Mouse (Mus musculus): Measurements from ENCODE around the gene Kcnk15.

Kcnk15 gene

GRCm38 (mm10) chr2:163875484-163875883 lies 22.0 kb downstream of the Kcnk15 start:
- CTCF ChIA-PET, result no interaction called here

DNA sequence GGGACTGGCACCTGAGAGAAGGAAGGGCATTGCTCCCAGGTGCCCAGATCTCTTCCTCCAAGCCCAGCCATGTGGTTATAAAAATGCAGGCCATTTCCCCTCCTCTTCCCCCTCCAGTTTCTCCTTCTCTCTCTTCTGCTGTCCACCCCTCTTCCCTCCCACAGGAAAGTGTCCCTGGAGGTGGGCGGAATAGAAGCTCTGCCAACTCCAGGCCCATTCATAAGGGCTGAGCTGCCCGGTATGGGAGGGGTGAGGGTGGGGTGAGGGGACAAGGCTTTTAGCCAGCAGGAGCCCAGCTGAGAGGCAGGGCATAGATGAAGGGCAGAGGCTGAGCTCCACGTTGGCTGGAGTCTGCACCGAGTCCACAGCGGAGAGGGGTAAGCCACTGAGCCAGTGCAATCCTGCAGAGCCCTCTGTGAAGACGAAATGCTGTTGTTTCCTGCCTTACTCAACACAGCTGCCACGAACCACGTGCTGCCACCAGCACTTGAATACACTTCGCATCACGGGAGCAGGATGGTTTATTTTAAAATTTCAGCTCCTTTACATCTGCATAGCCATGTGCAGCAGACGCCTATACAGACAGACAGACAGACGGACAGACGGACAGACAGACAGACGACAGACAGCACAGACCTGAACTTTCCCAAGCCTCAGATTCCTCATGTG lies 23.5 kb downstream of the Kcnk15 start:
- CTCF ChIA-PET, result no interaction called here

- CTCF ChIA-PET, result no interaction called here
Measured at GRCm38 (mm10) chr2:163880891-163881290, 27.4 kb downstream of the Kcnk15 start.

GRCm38 (mm10) chr2:163882859-163883652 lies 29.6 kb downstream of the Kcnk15 start:
- CTCF ChIA-PET, result no interaction called here

DNA sequence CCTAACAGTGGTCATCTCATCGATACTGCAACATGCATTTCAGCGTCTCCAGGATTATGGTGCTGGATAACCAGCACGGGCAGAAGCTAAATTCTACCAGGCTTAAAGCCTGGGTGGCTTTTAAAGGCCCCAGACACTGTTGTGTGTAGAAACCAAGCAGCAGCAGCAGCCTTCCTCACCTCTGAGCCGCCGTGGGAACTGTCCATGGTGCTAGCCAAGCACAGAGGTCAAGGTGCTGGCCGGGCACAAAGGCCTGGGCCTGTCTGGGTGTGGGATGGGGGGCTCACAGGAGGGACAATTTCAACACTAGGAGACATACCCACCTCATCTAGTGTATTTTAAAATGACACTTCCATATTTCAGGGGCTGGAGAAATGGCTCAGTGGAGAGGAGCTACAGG lies 36.0 kb downstream of the Kcnk15 start:
- CTCF ChIA-PET, result no interaction called here

DNA sequence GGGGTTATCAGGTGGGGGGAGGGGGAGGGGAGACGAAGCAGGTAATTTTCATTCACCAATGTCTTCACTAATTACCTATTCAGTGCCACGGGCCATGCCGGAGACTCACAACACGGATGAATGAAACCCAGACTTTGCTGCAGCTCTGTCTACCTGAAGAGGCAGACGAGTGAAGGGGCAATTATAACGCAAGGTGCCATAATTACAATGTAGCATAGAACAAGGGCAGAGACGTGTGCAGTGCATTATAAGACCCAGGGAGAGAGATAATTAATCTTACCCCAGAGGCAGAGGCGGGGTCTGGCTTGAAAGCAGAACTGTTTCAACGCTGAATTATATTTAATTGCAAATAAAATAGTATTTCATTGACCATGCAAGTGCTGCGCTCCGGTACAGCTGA lies 37.1 kb downstream of the Kcnk15 start:
- CTCF ChIA-PET, result no interaction called here

DNA sequence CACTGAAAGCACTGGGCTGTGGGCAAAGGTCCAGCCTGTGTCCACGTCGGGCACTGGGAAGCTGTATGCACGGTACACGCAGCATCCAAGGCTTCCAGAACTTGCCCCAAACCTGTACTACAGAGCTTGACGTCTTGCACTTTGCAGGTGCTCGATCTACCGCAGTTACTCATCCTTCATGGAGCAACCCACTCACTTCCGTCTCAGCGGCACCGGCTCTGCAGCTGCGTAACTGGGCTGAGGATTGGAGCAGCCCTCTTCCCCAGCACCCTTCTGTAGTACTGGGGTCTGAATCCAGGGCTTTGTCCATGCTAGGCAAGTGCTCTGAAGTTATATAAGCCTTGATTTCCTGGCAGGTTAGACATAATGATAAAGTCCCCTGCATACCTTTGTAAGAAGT lies 37.8 kb downstream of the Kcnk15 start:
- CTCF ChIA-PET, result no interaction called here

- CTCF ChIA-PET, result interaction anchor here (0.7 kb wide), 1 partner anchor 1277 kb away, joined by 3 read pairs; no protein-coding TSS in a partner anchor
Measured at GRCm38 (mm10) chr2:163893446-163894370, 40.3 kb downstream of the Kcnk15 start.

DNA sequence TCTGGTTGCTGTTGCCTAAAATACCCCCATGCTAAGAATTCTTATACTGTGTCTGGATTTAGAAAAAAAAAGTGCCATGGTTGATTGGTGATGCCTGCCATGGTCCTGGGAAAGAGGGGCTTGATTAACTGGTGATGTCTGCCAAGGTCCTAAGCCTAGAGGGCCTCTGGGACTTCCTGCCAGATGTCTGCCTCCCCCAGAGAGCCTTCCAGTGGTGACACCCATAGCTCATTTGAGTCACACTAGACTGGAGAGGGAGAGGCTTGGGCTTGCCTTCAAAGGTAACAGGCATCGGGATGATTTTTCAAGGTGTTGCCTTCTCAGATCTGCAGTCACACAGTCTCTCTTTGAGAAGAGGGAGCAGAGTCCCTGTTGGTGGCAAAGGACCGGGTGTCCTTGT lies 41.7 kb downstream of the Kcnk15 start:
- CTCF ChIA-PET, result no interaction called here

DNA sequence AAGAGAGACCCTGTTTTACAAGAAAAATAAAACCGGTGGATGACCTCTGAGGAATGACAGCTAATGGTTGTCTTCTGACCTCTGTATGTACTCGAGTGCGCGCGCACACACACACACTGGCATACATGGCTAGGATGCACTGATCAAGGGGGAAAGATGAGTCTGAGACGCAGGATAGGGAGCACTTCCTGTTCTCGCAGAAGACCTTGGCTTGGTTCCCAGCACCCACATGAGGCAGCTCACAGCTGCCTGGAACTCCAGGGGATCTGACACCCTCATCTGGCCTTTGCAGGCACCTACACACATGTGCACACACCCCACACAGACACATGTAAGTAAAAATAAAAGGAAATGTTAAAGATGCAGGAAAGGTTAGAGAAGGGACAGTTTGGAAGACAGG lies 43.6 kb downstream of the Kcnk15 start:
- CTCF ChIA-PET, result no interaction called here

- CTCF ChIA-PET, result no interaction called here
Measured at GRCm38 (mm10) chr2:163897988-163898535, 44.6 kb downstream of the Kcnk15 start.

DNA sequence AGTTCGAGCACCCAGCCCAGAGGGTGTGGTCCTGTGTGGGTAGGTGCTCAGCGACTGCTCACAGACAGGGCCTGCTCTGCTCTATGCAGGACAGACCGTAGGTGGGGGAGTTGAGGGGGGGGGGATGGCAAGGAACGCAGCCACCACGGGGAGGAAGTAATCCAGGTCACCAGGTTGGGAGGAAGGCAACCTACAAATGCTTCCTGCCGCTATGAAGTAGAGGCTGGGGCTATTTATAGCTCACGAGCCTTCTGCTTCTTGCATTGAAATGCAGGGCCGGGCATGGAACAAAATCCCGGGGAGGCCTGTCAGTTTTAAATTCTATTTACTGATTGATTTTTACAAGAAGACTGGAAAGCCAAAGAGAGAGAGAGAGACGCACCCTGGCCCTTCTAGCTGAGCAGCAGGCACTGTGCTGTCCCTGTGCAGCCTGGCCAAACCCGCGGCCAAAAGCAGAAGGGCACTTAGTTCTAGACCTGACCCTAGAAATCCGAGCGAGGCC lies 46.5 kb downstream of the Kcnk15 start:
- CTCF ChIA-PET, result no interaction called here

DNA sequence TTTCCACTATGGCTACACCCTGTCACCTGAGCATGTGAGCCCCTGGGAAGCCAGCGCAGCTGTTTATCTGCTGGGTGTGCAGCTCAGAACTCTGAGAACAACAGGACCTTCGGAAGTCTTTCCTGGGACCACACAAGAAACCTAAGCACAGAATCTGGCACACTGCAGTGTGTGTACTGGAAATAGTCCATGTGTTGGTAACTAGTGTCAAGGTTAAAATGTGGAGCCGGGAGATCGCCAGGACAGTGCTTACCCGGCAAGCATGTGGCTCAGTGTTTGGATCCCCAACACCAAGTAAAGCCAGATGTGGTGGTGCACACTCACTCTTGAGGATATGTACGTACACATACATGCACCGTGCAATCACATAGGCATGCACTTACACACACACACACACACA lies 47.6 kb downstream of the Kcnk15 start:
- CTCF ChIA-PET, result interaction anchor here (0.7 kb wide), 1 partner anchor 52 kb away, joined by 4 read pairs; no protein-coding TSS in a partner anchor

- CTCF ChIA-PET, result no interaction called here
Measured at GRCm38 (mm10) chr2:163902448-163902847, 49.0 kb downstream of the Kcnk15 start.

DNA sequence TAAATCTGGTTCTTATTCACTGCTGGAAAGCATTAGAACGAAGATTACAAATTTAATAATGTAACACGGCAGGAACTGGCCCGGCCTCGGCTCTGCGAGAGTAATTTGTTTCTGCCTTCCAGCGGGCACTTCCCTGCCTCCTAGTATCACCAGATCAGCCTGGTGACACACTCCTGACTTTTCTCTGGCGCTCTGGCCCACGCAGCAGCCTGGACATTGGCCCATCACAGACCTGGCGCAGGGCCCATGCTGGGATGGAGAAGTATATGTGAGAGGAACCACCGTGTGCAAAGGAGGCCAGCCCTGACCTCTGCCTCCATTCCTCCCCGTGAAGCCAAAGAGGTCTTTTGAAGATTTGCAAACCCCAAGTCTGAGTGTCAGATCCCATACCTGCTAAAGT lies 50.0 kb downstream of the Kcnk15 start:
- CTCF ChIA-PET, result no interaction called here

- CTCF ChIA-PET, result no interaction called here
Measured at GRCm38 (mm10) chr2:163904323-163904722, 50.9 kb downstream of the Kcnk15 start.

DNA sequence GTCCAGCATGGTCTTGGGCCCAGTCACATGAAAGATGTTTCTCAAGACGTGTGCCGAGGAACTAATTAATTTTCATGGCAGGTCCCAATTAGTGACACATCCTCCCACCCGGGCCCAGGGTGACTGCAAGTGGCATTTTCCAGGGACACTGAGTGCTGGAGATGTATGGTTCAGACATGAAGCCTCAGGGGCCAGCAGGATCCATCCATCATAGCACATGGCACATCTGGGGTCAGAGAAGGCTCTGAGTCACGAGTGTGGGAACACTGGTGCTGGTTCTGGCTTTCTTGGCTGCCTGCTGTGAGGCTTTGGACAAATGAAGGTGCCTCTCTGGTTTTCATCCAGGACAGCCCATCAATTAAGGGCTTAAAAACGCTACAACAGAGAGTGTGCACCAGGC lies 53.7 kb downstream of the Kcnk15 start:
- CTCF ChIA-PET, result no interaction called here
